Mouse (Mus musculus) hindbrain, postnatal 0 days (tissue): ENCODE measurements around the gene Endod1. TPM values are rescaled to one million over a fixed set of nuclear protein-coding genes. Genes with fewer than 3 reads are reported as not detected.

Experiments used
- ATAC-seq: fragments of 200-750 bp; cut with Nextera tagmentation; 2 replicates; pipeline ENCODE4 v1.8.0; 2017; ENCODE audit warnings: mild to moderate bottlenecking, moderate TSS enrichment, moderate library complexity
- DNase-seq: peaks from one replicate; pipeline ENCODE4 v3.0.0-alpha.2; 2015; ENCODE audit warnings: low spot score
- H3K27ac ChIP-seq: fragments of 300-500 bp; sonication (generic); 2 replicates; pipeline ENCODE4 v1.5.1; 2014; ENCODE audit warnings: mild to moderate bottlenecking
- H3K27me3 ChIP-seq: fragments of 300-500 bp; sonication (generic); 2 replicates; pipeline ENCODE4 v1.6.1; 2014; ENCODE audit warnings: low read length, mixed read lengths; ENCODE audit not compliant: insufficient read depth
- H3K36me3 ChIP-seq: fragments of 300-500 bp; sonication (generic); 2 replicates; pipeline ENCODE4 v1.6.1; 2014; ENCODE audit warnings: low read length, mixed read lengths; ENCODE audit not compliant: insufficient read depth
- H3K4me1 ChIP-seq: fragments of 300-500 bp; sonication (generic); 2 replicates; pipeline ENCODE4 v1.6.1; 2014; ENCODE audit warnings: antibody characterized with exemption, low read length, mixed read lengths; ENCODE audit not compliant: insufficient read depth
- H3K4me2 ChIP-seq: fragments of 300-500 bp; sonication (generic); 2 replicates; pipeline ENCODE4 v1.6.1; 2014; ENCODE audit warnings: low read depth, mild to moderate bottlenecking, low read length, moderate library complexity, mixed read lengths
- H3K4me3 ChIP-seq: fragments of 300-500 bp; sonication (generic); 2 replicates; pipeline ENCODE4 v1.5.1; 2014; ENCODE audit warnings: low read length
- H3K9ac ChIP-seq: fragments of 300-500 bp; sonication (generic); replicated peaks from 2 replicates; pipeline ENCODE4 v1.6.1; 2014; ENCODE audit warnings: mild to moderate bottlenecking, low read length, moderate library complexity, mixed read lengths
- H3K9me3 ChIP-seq: fragments of 300-500 bp; sonication (generic); 2 replicates; pipeline ENCODE4 v1.6.1; 2016; ENCODE audit warnings: low read length, mixed read lengths
- CTCF ChIP-seq: IDR thresholded peaks from 2 replicates; pipeline ENCODE4 v1.5.1; 2016; ENCODE audit warnings: antibody characterized with exemption, control low read depth, low read depth
- WGBS: fragments of 180-500 bp; shearing (Covaris S2); extraction: QIAGEN DNeasy Blood & Tissue Kit; methylation state at CpG from one replicate; pipeline ENCODE4 v1.1.7; 2014; 5-methylcytosine and 5-hydroxymethylcytosine counted together
- polyA plus RNA-seq: library from polyadenylated mRNA; unstranded; fragments of >200 nt; fragmentation: Nextera tagmentation; extraction: Ambion mirVana; gene quantifications from 2 replicates; pipeline ENCODE4 v1.2.1, GENCODE M21; 2015
- total RNA-seq: library from RNA; depleted of rRNA; stranded (reverse); fragments of >200 nt; gene quantifications from 2 replicates; pipeline ENCODE4 v1.2.3, GENCODE M21; 2014

The Endod1 gene
- total and polyA plus RNA-seq, 2 experiments from 2014 or later = 41.1 to 85.8 TPM

DNA sequence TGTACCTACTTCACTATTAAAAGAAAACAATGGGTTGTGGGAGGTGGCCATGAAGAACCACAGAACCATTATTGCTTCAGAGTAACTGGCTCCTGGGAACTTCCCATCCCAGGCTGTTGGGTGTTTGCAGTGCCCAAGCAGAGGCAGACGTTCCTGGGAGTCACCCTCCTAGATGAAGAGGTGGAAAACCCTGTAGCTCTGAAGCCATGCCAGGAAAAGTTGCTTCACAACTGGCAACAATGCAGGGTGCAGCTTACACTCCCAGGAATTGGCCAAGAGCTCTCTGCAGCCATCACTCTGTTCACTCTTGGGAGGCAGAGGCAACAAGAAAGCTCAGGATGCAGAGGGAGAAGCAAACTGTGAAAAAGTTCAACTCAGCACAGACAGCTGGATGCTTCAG is 16.8 kb upstream of the Endod1 start:
- Histone ChIP-seq H3K4me3 (no peak overlapping the region), H3K27me3 (no peaks in the 10 kb centered on the region), H3K9me3 (no peaks in the 10 kb centered on the region), H3K36me3 (no peaks in the 10 kb centered on the region), H3K9ac (no peak overlapping the region), H3K4me1 (no peaks in the 10 kb centered on the region), H3K27ac (no peak overlapping the region), H3K4me2 (no peak overlapping the region)
- TF ChIP-seq CTCF = no peak
- WGBS = 60% methylated on average over 1 of the region's 1 CpGs
- ATAC-seq (no peak), DNase-seq (no peak)

GRCm38 (mm10) chr9:14397449-14397819 is 16.1 kb upstream of the Endod1 start:
- no peak overlapping the region for H3K4me2 ChIP-seq
- no peak overlapping the region for H3K9ac ChIP-seq
- H3K36me3 ChIP-seq = no peaks in the 10 kb centered on the region
- no peaks in the 10 kb centered on the region for H3K4me1 ChIP-seq
- H3K27me3 ChIP-seq = no peaks in the 10 kb centered on the region
- no peak for ATAC-seq
- no peak for TF ChIP-seq CTCF
- H3K27ac ChIP-seq = no peak overlapping the region
- H3K9me3 ChIP-seq = no peaks in the 10 kb centered on the region
- H3K4me3 ChIP-seq = no peak overlapping the region
- DNase-seq = no peak
- WGBS = 90% methylated on average over 6 of the region's 6 CpGs

DNA sequence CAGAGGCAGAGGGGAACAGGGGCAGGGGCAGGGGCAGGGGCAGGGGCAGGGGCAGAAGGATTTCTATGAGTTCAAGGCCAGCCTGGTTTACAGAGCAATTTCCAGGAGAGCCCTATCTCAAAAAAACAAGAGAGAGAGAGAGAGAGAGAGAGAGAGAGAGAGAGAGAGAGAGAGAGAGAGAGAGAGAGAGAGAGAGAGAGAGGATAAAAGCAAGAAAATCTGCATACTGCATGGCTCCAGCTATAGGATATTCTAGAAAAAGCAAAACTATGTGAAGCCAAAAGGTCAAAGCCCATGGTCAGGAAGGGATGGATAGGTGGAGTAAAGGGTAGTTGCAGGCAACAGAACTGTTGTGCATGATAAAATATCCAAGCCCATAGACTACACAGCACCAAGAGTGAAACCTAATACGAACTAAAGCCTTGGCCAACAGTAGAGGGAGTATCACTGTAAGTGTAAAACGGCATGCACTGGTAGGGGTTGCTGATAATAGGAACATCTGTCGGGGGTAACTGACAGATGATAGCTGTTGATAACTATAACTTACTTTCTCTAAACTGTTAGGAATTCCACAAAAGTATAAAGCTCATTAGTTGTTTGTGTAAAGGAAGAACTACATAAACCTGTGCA is 15.6 kb upstream of the Endod1 start:
- Histone ChIP-seq H3K4me3 (no peak overlapping the region), H3K9ac (no peak overlapping the region), H3K4me2 (no peak overlapping the region), H3K9me3 (no peaks in the 10 kb centered on the region), H3K27ac (no peak overlapping the region), H3K27me3 (no peaks in the 10 kb centered on the region), H3K36me3 (no peaks in the 10 kb centered on the region), H3K4me1 (no peaks in the 10 kb centered on the region)
- WGBS = 83% methylated on average over 3 of the region's 3 CpGs
- TF ChIP-seq CTCF = no peak
- ATAC-seq (no peak), DNase-seq (no peak)

DNA sequence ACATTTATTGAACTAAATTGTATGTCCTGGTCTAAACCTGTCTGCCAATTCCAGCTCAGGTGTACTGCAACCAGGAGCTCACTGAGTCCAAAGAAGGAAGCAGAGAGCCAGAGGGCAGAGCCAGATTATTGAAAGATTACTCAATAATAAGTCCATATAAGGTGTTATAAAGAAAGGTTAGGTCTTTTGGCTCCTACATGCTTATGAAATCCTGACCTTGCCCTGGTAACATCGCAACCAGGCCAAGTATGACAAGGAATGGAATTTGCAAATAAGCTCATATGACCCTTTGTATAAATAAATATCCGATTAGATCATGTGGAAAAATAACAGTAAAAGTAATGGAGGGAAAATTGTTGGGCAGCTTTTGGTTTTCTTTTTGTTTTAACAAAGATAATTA is 14.8 kb upstream of the Endod1 start:
- H3K9ac ChIP-seq = no peak overlapping the region
- H3K4me2 ChIP-seq = no peak overlapping the region
- H3K27me3 ChIP-seq = no peaks in the 10 kb centered on the region
- H3K4me3 ChIP-seq = no peak overlapping the region
- H3K36me3 ChIP-seq = no peaks in the 10 kb centered on the region
- DNase-seq (no peak), ATAC-seq (no peak)
- TF ChIP-seq CTCF = no peak
- WGBS = 83% methylated on average over 2 of the region's 2 CpGs
- H3K9me3 ChIP-seq = no peaks in the 10 kb centered on the region
- H3K4me1 ChIP-seq = no peaks in the 10 kb centered on the region
- no peak overlapping the region for H3K27ac ChIP-seq

- 25% methylated on average over 2 of the region's 2 CpGs for WGBS
- Histone ChIP-seq H3K9me3 (no peaks in the 10 kb centered on the region), H3K27ac (no peak overlapping the region), H3K36me3 (no peaks in the 10 kb centered on the region), H3K4me1 (no peaks in the 10 kb centered on the region), H3K4me2 (no peak overlapping the region), H3K27me3 (no peaks in the 10 kb centered on the region), H3K4me3 (no peak overlapping the region), H3K9ac (no peak overlapping the region)
- no peak for DNase-seq
- no peak for ATAC-seq
- no peak for TF ChIP-seq CTCF
Observed at GRCm38 (mm10) chr9:14394956-14395561, 13.8 kb upstream of the Endod1 start.

GRCm38 (mm10) chr9:14391841-14392318 is 10.6 kb upstream of the Endod1 start:
- no peaks in the 10 kb centered on the region for H3K4me1 ChIP-seq
- H3K36me3 ChIP-seq = no peaks in the 10 kb centered on the region
- WGBS = 76% methylated on average over 3 of the region's 3 CpGs
- no peak overlapping the region for H3K4me2 ChIP-seq
- no peaks in the 10 kb centered on the region for H3K9me3 ChIP-seq
- H3K27me3 ChIP-seq = no peaks in the 10 kb centered on the region
- no peak overlapping the region for H3K9ac ChIP-seq
- DNase-seq (no peak), ATAC-seq (no peak)
- H3K27ac ChIP-seq = no peak overlapping the region
- TF ChIP-seq CTCF = no peak
- no peak overlapping the region for H3K4me3 ChIP-seq

DNA sequence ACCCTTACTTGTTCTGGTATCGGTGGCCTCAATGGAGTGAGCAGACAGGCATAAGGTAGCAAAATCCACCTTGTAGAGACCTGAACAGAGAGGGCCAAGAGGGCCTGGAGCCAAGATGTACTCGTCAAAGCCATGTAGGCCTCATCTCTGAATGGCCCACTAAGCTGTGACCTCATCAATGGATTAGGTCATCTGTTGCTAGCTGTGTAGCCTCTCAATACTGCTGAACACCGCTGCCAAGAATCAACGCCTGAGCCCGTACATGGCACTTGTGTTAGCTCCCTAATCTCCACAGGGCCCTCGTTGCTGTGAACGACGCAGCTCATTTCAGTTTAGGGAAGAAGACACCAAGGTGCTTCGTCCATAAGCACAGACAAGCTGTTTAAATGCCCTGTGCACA is 10.0 kb upstream of the Endod1 start:
- no peak overlapping the region for H3K4me3 ChIP-seq
- DNase-seq (no peak), ATAC-seq (no peak)
- H3K36me3 ChIP-seq = no peaks in the 10 kb centered on the region
- no peaks in the 10 kb centered on the region for H3K4me1 ChIP-seq
- H3K27me3 ChIP-seq = no peaks in the 10 kb centered on the region
- H3K9ac ChIP-seq = no peak overlapping the region
- H3K27ac ChIP-seq = no peak overlapping the region
- H3K4me2 ChIP-seq = no peak overlapping the region
- H3K9me3 ChIP-seq = no peaks in the 10 kb centered on the region
- 89% methylated on average over 9 of the region's 9 CpGs for WGBS
- no peak for TF ChIP-seq CTCF
